Mouse (Mus musculus) liver, postnatal 0 days (tissue): ENCODE results near the gene Cers1.
A peak's percentile ranks its signal among the peaks of the same experiment; 100 is the strongest.

Source experiments
- CTCF ChIP-seq: sonication (generic); IDR thresholded peaks from 2 replicates; pipeline ENCODE4 v1.5.1; 2016; ENCODE audit warnings: antibody characterized with exemption, low read depth
- EP300 ChIP-seq: IDR thresholded peaks from 2 replicates; pipeline ENCODE4 v1.6.1; 2016; ENCODE audit warnings: antibody characterized with exemption, low read depth, mild to moderate bottlenecking

DNA sequence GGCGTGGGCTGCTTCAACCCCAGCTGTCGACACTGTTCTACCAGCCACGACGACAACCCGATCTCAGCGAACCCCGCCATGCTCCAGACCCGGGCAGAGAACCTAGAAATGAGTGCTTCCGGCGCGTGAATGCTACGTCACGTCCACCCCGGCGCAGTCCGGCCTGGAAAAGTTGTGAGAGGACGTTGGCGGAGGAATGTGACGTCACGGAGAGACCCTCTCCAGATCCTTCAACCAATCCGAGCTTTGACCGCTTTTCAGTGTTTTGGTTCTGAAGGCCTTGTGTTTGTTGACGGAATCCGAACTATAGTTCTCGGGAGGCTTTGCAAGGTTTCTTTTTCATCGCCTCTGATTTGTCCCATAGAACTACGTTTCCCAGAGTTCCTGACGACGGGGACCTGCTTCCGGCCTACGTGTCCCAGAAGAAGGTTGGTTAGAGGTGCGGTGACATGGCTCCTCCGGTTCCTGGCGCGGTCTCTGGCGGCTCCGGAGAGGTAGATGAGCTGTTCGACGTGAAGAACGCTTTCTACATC, 13.2 kb upstream of the Cers1 start, which contains the start of the genes Ddx49 and Cope:
- TF ChIP-seq CTCF: no peak
- peak; percentile 64 for TF ChIP-seq EP300
